Mouse (Mus musculus) mesoderm, embryonic 11.5 days (tissue): ENCODE measurements around the gene Kl.

Experiments
- DNase-seq: peaks from one replicate; pipeline ENCODE4 v3.0.0-alpha.2; 2012; ENCODE audit warnings: low read depth, low spot score

Gene Kl

DNA sequence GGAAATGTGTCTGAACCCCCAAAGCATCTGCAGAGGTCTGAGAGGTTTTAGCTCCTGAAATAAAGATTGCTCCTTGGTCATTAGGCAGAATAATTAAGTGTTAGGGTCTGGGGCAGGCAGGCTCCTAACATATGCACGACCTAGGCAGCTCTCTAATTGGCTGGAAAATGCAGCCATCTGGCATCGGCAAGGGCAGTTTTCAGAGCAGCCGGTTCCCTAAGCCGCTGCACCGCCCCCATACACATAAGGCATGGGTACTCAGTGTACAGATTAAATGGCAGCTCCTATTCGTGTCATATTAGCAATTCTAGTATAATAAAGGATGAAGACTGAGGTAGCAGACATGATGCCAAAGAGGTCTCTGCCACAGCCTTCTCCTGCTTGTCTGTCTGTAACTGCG is 74.8 kb downstream of the Kl start:
- DNase-seq: no peak

GRCm38 (mm10) chr5:151028906-151029305 is 76.5 kb downstream of the Kl start:
- no peak for DNase-seq

- DNase-seq: no peak
Measured at GRCm38 (mm10) chr5:151034715-151035512, 82.5 kb downstream of the Kl start.

DNA sequence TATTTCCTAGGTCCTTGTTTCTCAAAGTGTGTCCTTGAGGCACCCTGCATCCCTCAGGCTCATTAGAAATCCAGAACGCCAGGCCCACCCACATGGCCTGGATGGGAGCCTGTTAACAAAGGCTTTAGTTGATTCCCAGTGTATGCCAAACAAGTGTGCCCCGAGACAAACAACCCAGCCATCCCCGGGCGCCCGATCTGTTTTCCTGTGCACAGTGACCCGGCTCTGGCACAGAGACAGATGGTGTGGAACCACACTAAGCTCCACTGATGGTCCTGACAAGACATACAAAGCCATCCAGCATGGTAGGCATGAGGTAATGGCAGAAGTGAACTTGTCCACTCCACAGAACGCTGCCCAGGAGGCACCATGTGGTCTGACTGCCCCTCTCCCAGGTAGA is 85.5 kb downstream of the Kl start:
- no peak for DNase-seq

- DNase-seq: no peak
Measured at GRCm38 (mm10) chr5:151042911-151043310, 90.5 kb downstream of the Kl start.
